Mouse (Mus musculus): ENCODE measurements around the gene Kpna6. TPM values are rescaled to one million over a fixed set of nuclear protein-coding genes. Genes with fewer than 3 reads are reported as not detected.
"Not testable (repeated sequence)": the region's sequence is repeated elsewhere in the genome, so short reads cannot be mapped to it uniquely, and the experiment has no call there.

Kpna6 gene
- 8.6 and 19.2 TPM in 2 replicates for polyA plus RNA-seq (2011; ENCODE audit: insufficient read depth, insufficient read length, low replicate concordance, missing spikeins)

DNA sequence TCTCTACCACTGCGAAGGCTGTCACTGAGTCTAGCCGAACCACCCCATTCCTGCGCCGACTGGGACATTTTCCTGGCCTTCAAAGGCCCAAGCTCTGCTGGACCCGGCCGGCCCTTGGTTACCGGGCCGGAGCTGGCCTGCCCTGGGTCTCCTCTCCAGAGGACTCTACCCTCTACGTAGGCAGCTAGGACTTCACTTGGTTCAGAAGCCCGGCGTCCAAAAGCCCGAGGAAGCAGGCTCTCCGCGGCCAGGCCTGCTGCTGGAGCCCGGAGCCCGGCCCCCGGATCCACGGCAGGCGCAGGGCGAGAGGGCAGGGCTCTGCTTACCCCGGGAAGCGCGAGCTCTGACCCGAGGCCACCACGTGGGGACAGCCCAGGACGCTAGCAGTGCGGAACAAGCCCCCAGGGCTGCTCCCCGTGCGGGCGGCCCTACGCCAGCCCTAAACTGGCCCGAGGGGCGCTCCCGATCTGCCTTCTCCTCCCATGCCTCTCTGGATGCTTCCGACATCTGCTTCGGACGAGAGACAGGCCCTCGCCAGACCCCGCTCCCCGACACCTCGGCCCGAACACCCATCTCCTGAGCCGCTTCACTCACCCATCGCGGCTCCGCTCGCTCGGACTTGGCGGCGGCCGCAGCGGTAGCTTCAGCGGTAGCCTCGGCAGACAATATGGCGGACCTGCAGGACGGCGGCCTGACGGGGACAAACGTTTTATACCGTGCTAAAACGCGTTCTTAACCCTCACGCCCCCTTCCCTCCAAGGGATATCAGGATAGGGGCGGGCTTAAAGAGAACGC, at the start of gene Kpna6:
TSS of gene Kpna6 (minus strand) at position 685 of the 795 bp plus-strand sequence.
- H3K4me3 ChIP-seq (replicated peaks; ENCODE audit: control insufficient read depth, low read depth, low read length), result peak within 1 kb of the TSS; percentile 90
- peak within 1 kb of the TSS; percentile 95 for H3K27ac ChIP-seq (ENCODE audit: control insufficient read depth, insufficient read depth, low read depth, low read length, poor library complexity)
- no peak for TF ChIP-seq POLR2A (IDR thresholded peaks at IDR 0.05; ENCODE audit: borderline replicate concordance, control insufficient read depth, low read depth, low read length)
- TF ChIP-seq CTCF (IDR thresholded peaks at IDR 0.05; ENCODE audit: control insufficient read depth, insufficient read depth, low read length), result no peak
- WGBS, result under 1% methylated on average over 65 of the region's 65 CpGs
- no peaks in the 10 kb centered on the region for H3K4me1 ChIP-seq (ENCODE audit: control insufficient read depth, insufficient read depth, low read length)

DNA sequence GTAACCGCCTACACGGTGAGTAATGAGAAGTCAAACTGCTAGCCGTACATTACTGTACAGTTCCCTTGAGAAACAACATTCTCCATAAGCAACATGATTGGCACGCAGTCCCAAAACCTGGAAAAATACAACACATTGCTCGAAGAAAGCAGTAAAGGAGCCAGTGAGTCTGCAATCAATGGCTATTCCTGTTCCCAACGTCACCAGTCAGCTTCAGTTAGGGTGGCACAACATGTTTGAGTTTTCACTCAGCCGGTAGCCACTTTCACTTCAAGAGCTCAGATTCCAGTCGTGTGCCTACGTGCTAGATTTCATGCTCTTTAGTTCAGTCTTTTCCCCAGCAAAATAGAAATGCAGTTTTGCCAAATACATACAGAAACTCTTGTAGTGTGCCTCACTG, 43.7 kb upstream of the Kpna6 start:
- 93% methylated on average over 9 of the region's 9 CpGs for WGBS
- no peak overlapping the region for H3K4me3 ChIP-seq (replicated peaks; ENCODE audit: control insufficient read depth, low read depth, low read length)
- H3K27ac ChIP-seq (ENCODE audit: control insufficient read depth, insufficient read depth, low read depth, low read length, poor library complexity), result no peak overlapping the region
- no peaks in the 10 kb centered on the region for H3K4me1 ChIP-seq (ENCODE audit: control insufficient read depth, insufficient read depth, low read length)
- TF ChIP-seq CTCF (IDR thresholded peaks at IDR 0.05; ENCODE audit: control insufficient read depth, insufficient read depth, low read length), result no peak
- no peak for TF ChIP-seq POLR2A (IDR thresholded peaks at IDR 0.05; ENCODE audit: borderline replicate concordance, control insufficient read depth, low read depth, low read length)

DNA sequence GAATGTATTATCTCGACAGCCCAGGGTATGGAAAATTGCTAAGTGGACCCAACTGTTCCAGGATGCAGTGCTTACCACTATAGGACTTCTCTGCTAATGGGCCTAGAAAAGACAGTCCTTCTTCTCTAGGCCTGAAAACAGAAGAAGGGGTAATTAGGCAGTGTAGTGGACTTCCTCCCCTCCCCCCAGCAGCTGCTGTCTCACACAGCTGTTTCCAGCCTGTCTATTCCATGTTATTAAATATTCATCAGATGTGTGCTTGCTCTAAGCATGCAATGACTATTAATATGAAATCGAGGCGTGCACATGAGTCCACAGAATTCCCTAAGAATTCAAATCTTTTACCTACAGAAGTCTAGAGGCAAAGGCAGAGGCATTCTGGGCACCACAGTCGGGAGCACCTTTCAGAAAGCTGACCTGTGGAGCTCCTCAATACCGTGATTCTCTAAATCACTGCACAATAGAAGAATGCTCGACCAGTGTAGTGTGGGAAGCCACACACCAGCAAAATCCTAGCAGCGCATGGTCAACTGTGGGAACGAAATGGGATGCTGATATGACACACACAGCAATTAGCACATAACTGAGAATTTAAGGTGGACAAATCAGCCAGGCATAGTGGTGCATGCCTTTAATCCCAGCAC, 37.0 kb upstream of the Kpna6 start:
- Histone ChIP-seq H3K4me1 (ENCODE audit: control insufficient read depth, insufficient read depth, low read length) (no peaks in the 10 kb centered on the region), H3K4me3 (replicated peaks; ENCODE audit: control insufficient read depth, low read depth, low read length) (no peak overlapping the region), H3K27ac (ENCODE audit: control insufficient read depth, insufficient read depth, low read depth, low read length, poor library complexity) (no peak overlapping the region)
- 87% methylated on average over 8 of the region's 8 CpGs for WGBS
- TF ChIP-seq CTCF (IDR thresholded peaks at IDR 0.05; ENCODE audit: control insufficient read depth, insufficient read depth, low read length) (no peak), POLR2A (IDR thresholded peaks at IDR 0.05; ENCODE audit: borderline replicate concordance, control insufficient read depth, low read depth, low read length) (no peak)

DNA sequence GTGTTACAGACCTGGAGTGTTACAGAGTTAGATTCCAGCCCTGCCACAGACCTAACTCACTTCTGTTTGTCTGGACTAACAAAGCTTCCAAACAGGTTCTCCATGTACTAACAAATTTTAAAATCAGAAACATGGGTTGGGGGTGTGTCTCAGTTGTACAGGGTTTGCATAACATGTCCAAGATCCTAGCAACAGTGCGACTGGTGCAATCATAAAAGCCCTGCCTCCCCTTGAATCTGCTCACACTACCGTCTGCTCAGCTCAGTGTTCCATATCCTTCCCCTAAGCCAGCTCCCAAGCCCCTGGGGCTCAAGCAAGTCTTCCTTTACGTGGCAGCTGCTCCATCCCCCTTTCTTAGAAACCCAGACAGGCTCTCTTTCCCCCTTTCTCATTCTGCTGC, 34.2 kb upstream of the Kpna6 start:
- no peaks in the 10 kb centered on the region for H3K4me1 ChIP-seq (ENCODE audit: control insufficient read depth, insufficient read depth, low read length)
- H3K27ac ChIP-seq (ENCODE audit: control insufficient read depth, insufficient read depth, low read depth, low read length, poor library complexity), result no peak overlapping the region
- WGBS, result 76% methylated on average over 3 of the region's 3 CpGs
- TF ChIP-seq POLR2A (IDR thresholded peaks at IDR 0.05; ENCODE audit: borderline replicate concordance, control insufficient read depth, low read depth, low read length) (no peak), CTCF (IDR thresholded peaks at IDR 0.05; ENCODE audit: control insufficient read depth, insufficient read depth, low read length) (no peak)
- H3K4me3 ChIP-seq (replicated peaks; ENCODE audit: control insufficient read depth, low read depth, low read length), result no peak overlapping the region

DNA sequence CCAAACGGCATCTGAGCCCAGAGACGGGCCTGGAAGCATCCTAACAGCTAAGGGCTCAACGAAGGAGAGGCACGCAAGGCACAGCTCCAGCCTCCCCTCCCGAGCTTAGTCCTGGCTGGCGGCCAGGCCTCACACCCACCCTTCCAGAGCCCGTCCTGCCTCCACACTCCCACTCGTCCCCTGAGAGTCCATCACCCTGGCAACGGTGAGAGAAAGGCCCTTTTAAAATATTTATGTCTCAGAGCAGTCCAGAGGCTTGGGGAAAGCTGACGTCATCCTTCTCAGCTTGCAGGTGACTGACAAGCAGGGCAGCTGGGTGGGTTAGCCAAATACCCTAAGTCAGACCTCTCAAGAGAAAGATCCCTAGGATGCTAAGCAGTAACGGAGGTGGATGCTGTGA, 29.9 kb upstream of the Kpna6 start:
- Histone ChIP-seq H3K4me3 (replicated peaks; ENCODE audit: control insufficient read depth, low read depth, low read length) (no peak overlapping the region), H3K4me1 (ENCODE audit: control insufficient read depth, insufficient read depth, low read length) (no peaks in the 10 kb centered on the region), H3K27ac (ENCODE audit: control insufficient read depth, insufficient read depth, low read depth, low read length, poor library complexity) (no peak overlapping the region)
- 66% methylated on average over 11 of the region's 11 CpGs for WGBS
- no peak for TF ChIP-seq POLR2A (IDR thresholded peaks at IDR 0.05; ENCODE audit: borderline replicate concordance, control insufficient read depth, low read depth, low read length)
- TF ChIP-seq CTCF (IDR thresholded peaks at IDR 0.05; ENCODE audit: control insufficient read depth, insufficient read depth, low read length), result no peak

DNA sequence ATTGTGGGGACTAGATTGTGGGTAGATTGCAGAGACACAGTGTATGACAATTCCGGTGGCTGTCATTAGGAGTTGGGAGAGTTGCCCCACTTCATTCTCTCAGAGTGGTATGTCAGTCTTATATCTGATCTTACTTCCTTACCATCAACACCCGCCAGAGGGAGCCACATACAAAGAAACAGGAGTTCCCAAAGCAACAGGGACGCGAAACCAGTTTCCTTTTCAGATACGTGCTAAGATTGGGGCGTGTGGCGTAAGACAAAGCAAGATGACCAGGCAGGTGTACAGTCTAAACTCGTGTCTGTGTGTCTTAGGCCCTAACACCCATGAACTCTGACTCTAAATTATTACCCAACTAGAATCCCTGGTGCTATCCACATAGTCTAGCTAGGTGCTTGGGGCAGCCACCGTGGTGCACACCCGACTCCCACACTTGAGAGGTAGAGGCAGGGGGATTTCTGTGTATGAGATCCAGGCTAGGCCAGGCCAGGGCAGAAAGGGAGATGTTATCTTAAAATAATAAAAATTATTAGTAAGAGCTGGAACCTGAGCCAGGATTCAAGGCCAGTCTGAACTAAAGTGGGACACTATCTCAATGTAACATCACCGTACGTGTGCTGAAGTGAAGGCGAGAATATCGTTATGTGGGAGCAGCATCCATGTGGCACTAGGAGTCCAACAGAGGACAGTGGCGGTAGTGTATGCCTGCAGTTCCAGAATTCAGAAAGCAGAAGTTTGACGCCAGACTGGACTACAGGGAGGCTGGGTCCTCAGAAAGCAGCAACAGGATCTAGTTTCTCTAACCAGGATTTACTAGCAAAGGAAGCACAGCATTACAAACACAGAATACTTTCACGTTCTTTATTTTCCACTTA, 29.2 kb upstream of the Kpna6 start:
- H3K4me3 ChIP-seq (replicated peaks; ENCODE audit: control insufficient read depth, low read depth, low read length), result peak overlapping the region; percentile 19
- H3K27ac ChIP-seq (ENCODE audit: control insufficient read depth, insufficient read depth, low read depth, low read length, poor library complexity), result no peak overlapping the region
- H3K4me1 ChIP-seq (ENCODE audit: control insufficient read depth, insufficient read depth, low read length), result no peaks in the 10 kb centered on the region
- peak; percentile 57 for TF ChIP-seq CTCF (IDR thresholded peaks at IDR 0.05; ENCODE audit: control insufficient read depth, insufficient read depth, low read length)
- TF ChIP-seq POLR2A (IDR thresholded peaks at IDR 0.05; ENCODE audit: borderline replicate concordance, control insufficient read depth, low read depth, low read length), result no peak
- WGBS, result 32% methylated on average over 17 of the region's 17 CpGs

DNA sequence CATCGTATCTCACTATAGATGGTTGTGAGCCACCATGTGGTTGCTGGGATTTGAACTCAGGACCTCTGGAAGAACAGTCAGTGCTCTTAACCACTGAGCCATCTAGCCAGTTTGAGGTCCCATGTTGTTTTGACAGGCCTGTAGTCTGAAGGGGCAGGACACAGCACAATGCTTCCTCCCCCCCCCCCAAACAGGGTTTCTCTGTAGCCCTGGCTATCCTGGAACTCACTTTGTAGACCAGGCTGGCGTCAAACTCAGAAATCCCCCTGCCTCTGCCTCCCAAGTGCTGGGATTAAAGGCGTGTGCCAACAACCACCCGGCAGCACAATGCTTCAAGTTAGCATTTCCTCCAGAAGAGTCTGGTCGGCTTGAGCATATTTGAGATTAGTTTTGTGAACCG, 28.1 kb upstream of the Kpna6 start:
- 83% methylated on average over 6 of the region's 6 CpGs for WGBS
- H3K27ac ChIP-seq (ENCODE audit: control insufficient read depth, insufficient read depth, low read depth, low read length, poor library complexity); H3K4me3 ChIP-seq (replicated peaks; ENCODE audit: control insufficient read depth, low read depth, low read length); H3K4me1 ChIP-seq (ENCODE audit: control insufficient read depth, insufficient read depth, low read length): not testable (repeated sequence)

DNA sequence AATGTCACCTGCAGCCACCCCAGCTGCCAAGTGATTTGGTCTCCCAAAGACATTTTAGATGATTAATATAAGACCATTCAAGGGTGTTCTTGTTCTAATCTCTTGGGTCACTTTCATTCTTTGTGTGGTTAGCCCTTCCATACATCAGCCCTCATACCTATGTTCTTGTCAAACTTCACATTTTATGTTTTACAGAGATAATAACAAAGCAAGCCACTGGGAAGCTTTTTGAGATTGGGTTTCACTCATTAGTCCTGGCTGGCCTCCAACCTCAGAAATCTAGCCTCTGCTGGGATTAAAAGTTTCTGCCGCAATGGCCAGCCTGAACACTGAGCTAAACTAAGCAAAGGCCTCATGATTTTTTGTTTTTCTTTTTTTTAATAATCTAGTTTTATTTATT, 27.6 kb upstream of the Kpna6 start:
- Histone ChIP-seq H3K4me1 (ENCODE audit: control insufficient read depth, insufficient read depth, low read length) (no peaks in the 10 kb centered on the region), H3K27ac (ENCODE audit: control insufficient read depth, insufficient read depth, low read depth, low read length, poor library complexity) (no peak overlapping the region), H3K4me3 (replicated peaks; ENCODE audit: control insufficient read depth, low read depth, low read length) (no peak overlapping the region)
- WGBS, result 64% methylated on average over 1 of the region's 1 CpGs
- TF ChIP-seq POLR2A (IDR thresholded peaks at IDR 0.05; ENCODE audit: borderline replicate concordance, control insufficient read depth, low read depth, low read length) (no peak), CTCF (IDR thresholded peaks at IDR 0.05; ENCODE audit: control insufficient read depth, insufficient read depth, low read length) (no peak)
